Comparison of ENCODE assay signal across 11 mouse cellular contexts in the genomic region with DNA sequence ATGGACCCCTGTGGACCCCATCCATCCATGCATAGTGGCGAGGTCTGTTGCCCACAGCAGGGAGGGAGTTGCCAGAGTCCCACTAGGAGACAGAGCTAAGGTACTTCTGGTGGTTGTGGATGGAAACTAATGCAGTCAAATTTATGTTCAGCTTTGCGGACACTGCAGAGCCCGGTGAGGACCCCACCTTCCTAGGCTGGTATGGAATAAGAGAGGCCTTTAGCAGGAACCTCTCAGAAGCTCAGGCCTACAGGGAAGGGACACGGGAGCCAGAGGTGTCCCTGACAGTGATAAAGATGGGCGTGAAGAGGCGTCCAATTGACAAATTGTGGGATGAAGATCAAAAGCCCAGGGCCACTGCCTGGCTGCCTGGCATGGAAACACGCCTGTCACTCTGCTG.
DNase-seq lines count a peak whose midpoint lies in the region; ATAC-seq lines count a peak whose summit lies in the region.
"Had no signal": no experiment of that assay in that cellular context is flagged by ENCODE, and none has a peak within 500 bp of the region (broad histone marks: within the 10 kb centered on the region; RNA-seq: fewer than 3 reads in every experiment).

No protein-coding gene starts in this region.

- no peaks in the 10 kb centered on the region for H3K9me3 ChIP-seq in heart, embryonic 16.5 days (replicated peaks; ENCODE audit: control insufficient read depth, low read length)
- no peaks in the 10 kb centered on the region for H3K9me3 ChIP-seq in embryonic facial prominence, embryonic 15.5 days (replicated peaks)
- H3K9me3 ChIP-seq in hindbrain, embryonic 11.5 days (ENCODE audit: control insufficient read depth, low read length), result no peaks in the 10 kb centered on the region
- no peaks in the 10 kb centered on the region for H3K9me3 ChIP-seq in midbrain, embryonic 15.5 days

- no peak overlapping the region for H3K4me2 ChIP-seq in heart, embryonic 16.5 days (ENCODE audit: low read depth, low read length)
- peak overlapping the region; percentile 73; the same call in 1 of the 2 replicates for H3K4me2 ChIP-seq in embryonic facial prominence, embryonic 15.5 days (replicated peaks)
- peak overlapping the region; percentile 6; the same call in 1 of the 2 replicates for H3K4me2 ChIP-seq in hindbrain, embryonic 11.5 days (replicated peaks; ENCODE audit: low read depth, low read length)
- peak overlapping the region; percentile 68 for H3K4me2 ChIP-seq in midbrain, embryonic 15.5 days

- H3K27me3 ChIP-seq in heart, embryonic 16.5 days (ENCODE audit: control insufficient read depth, insufficient read depth, low read length), result no peaks in the 10 kb centered on the region; the same call in 1 of the 2 replicates
- no peaks in the 10 kb centered on the region for H3K27me3 ChIP-seq in embryonic facial prominence, embryonic 15.5 days
- H3K27me3 ChIP-seq in hindbrain, embryonic 11.5 days (ENCODE audit: control insufficient read depth, insufficient read depth, low read length), result no peaks in the 10 kb centered on the region
- H3K27me3 ChIP-seq in midbrain, embryonic 15.5 days (replicated peaks), result peaks cover 3% of the 10 kb centered on the region; the same call in 1 of the 2 replicates

- ATAC-seq in heart, embryonic 16.5 days (replicated peaks; ENCODE audit: extremely low read depth, insufficient read depth, low FRiP score), result no peak
- ATAC-seq in embryonic facial prominence, embryonic 15.5 days (ENCODE audit: insufficient number of reproducible peaks, low FRiP score, low TSS enrichment, low read depth), result no peak
- ATAC-seq in hindbrain, embryonic 11.5 days (ENCODE audit: low FRiP score), result peak; percentile 29
- ATAC-seq in midbrain, embryonic 15.5 days (replicated peaks), result no peak; the same call in 1 of the 2 replicates
- ATAC-seq in activated CD4-positive, CD25-positive, alpha-beta regulatory T cell, adult 4 months, result no peak

- 55% methylated on average over 7 of the region's 7 CpGs for WGBS in heart, embryonic 16.5 days
- WGBS in embryonic facial prominence, embryonic 15.5 days, result 48% methylated on average over 7 of the region's 7 CpGs
- WGBS in hindbrain, embryonic 11.5 days, result 37% methylated on average over 7 of the region's 7 CpGs
- WGBS in midbrain, embryonic 15.5 days, result 36% methylated on average over 7 of the region's 7 CpGs

- no peak overlapping the region for H3K4me3 ChIP-seq in heart, embryonic 16.5 days (ENCODE audit: low read length)
- H3K4me3 ChIP-seq in embryonic facial prominence, embryonic 15.5 days (replicated peaks), result no peak overlapping the region
- no peak overlapping the region for H3K4me3 ChIP-seq in hindbrain, embryonic 11.5 days (ENCODE audit: low read depth, low read length)
- no peak overlapping the region for H3K4me3 ChIP-seq in midbrain, embryonic 15.5 days
- H3K4me3 ChIP-seq: myocyte had no signal

- no peaks in the 10 kb centered on the region for H3K36me3 ChIP-seq in heart, embryonic 16.5 days (ENCODE audit: control insufficient read depth, insufficient read depth)
- H3K36me3 ChIP-seq in embryonic facial prominence, embryonic 15.5 days, result no peaks in the 10 kb centered on the region
- no peaks in the 10 kb centered on the region for H3K36me3 ChIP-seq in hindbrain, embryonic 11.5 days (ENCODE audit: control insufficient read depth, insufficient read depth, low read length)
- H3K36me3 ChIP-seq in midbrain, embryonic 15.5 days (replicated peaks), result no peaks in the 10 kb centered on the region

- H3K4me1 ChIP-seq in heart, embryonic 16.5 days (ENCODE audit: control insufficient read depth, insufficient read depth, low read length), result peaks cover 5% of the 10 kb centered on the region
- peaks cover 7% of the 10 kb centered on the region for H3K4me1 ChIP-seq in embryonic facial prominence, embryonic 15.5 days
- peaks cover 7% of the 10 kb centered on the region; the same call in 1 of the 2 replicates for H3K4me1 ChIP-seq in hindbrain, embryonic 11.5 days (replicated peaks; ENCODE audit: control insufficient read depth, insufficient read depth, low read length)
- peaks cover 14% of the 10 kb centered on the region for H3K4me1 ChIP-seq in midbrain, embryonic 15.5 days

- no peak overlapping the region for H3K27ac ChIP-seq in heart, embryonic 16.5 days (ENCODE audit: low read length)
- H3K27ac ChIP-seq in embryonic facial prominence, embryonic 15.5 days (replicated peaks), result no peak overlapping the region
- H3K27ac ChIP-seq in hindbrain, embryonic 11.5 days (ENCODE audit: low read depth, low read length), result peak overlapping the region; percentile 19; the same call in 1 of the 2 replicates
- no peak overlapping the region for H3K27ac ChIP-seq in midbrain, embryonic 15.5 days

- DNase-seq in heart, adult 9 months (ENCODE audit: low spot score in 2 of 2), result no peak
- DNase-seq in hindbrain, embryonic 11.5 days (ENCODE audit: low spot score), result peak; percentile 10
- no peak for DNase-seq in thymus, postnatal 14 days
- DNase-seq: gastrocnemius, postnatal 10 days; kidney, postnatal 36 days; right cerebral cortex, postnatal 14 days had no signal

- H3K9ac ChIP-seq in heart, embryonic 16.5 days (ENCODE audit: low read length), result peak overlapping the region; percentile 57
- no peak overlapping the region for H3K9ac ChIP-seq in embryonic facial prominence, embryonic 15.5 days
- H3K9ac ChIP-seq in hindbrain, embryonic 11.5 days (ENCODE audit: low read depth, low read length), result peak overlapping the region; percentile 42
- H3K9ac ChIP-seq in midbrain, embryonic 15.5 days, result peak overlapping the region; percentile 41; the same call in 1 of the 2 replicates
